Mouse (Mus musculus): ENCODE data around the gene Top1. TPM values are rescaled to one million over a fixed set of nuclear protein-coding genes. Genes with fewer than 3 reads are reported as not detected.

Top1 gene
- polyA plus RNA-seq, 1 experiment from 2014 or later: 67.6 TPM

GRCm38 (mm10) chr2:160771325-160772276 lies 125.9 kb downstream of the Top1 start:
- Histone ChIP-seq H3K27me3 (no peaks in the 10 kb centered on the region), H3K27ac (no peak overlapping the region), H3K4me2 (no peak overlapping the region), H3K9me3 (no peaks in the 10 kb centered on the region), H3K4me1 (no peaks in the 10 kb centered on the region), H3K4me3 (no peak overlapping the region), H3K9ac (no peak overlapping the region), H3K36me3 (peaks cover 12% of the 10 kb centered on the region; the same call in 1 of the 2 replicates)
- 87% methylated on average over 8 of the region's 8 CpGs for WGBS
- ATAC-seq (ENCODE audit: insufficient number of reproducible peaks, low FRiP score, low TSS enrichment, low read depth): no peak

Small RNAs within 50 kb of the gene (microRNA-seq; reads per million reads assigned to microRNA genes)
- gene Gm23968: not detected

Other genes starting within 250 kb of the Top1 start
- gene Plcg1, start 85.4 kb downstream of the Top1 start, polyA plus RNA-seq (2015; fragmentation: Nextera tagmentation; extraction: Ambion mirVana): 41.8 and 51.8 TPM in 2 replicates
- 12.2 and 13.3 TPM in 2 replicates for gene Zhx3, start 227.1 kb downstream of the Top1 start, polyA plus RNA-seq (2015; fragmentation: Nextera tagmentation; extraction: Ambion mirVana)
- 4.7 and 5.1 TPM in 2 replicates for gene Lpin3, start 234.8 kb downstream of the Top1 start, polyA plus RNA-seq (2015; fragmentation: Nextera tagmentation; extraction: Ambion mirVana)

Data from limb, embryonic 15.5 days (tissue).